Mouse (Mus musculus) activated CD4-positive, CD25-positive, alpha-beta regulatory T cell, adult 9 weeks (primary cell): ENCODE measurements around the gene Dynll2. TPM values are rescaled to one million over a fixed set of nuclear protein-coding genes. Genes with fewer than 3 reads are reported as not detected.

Source experiments
- polyA plus RNA-seq: library from polyadenylated mRNA; unstranded; fragments of 100-300 nt; shearing (Covaris generic); gene quantifications from one replicate; pipeline ENCODE4 v1.2.1, GENCODE M21; 2017

Dynll2 gene
- polyA plus RNA-seq, result 8.5 TPM

DNA sequence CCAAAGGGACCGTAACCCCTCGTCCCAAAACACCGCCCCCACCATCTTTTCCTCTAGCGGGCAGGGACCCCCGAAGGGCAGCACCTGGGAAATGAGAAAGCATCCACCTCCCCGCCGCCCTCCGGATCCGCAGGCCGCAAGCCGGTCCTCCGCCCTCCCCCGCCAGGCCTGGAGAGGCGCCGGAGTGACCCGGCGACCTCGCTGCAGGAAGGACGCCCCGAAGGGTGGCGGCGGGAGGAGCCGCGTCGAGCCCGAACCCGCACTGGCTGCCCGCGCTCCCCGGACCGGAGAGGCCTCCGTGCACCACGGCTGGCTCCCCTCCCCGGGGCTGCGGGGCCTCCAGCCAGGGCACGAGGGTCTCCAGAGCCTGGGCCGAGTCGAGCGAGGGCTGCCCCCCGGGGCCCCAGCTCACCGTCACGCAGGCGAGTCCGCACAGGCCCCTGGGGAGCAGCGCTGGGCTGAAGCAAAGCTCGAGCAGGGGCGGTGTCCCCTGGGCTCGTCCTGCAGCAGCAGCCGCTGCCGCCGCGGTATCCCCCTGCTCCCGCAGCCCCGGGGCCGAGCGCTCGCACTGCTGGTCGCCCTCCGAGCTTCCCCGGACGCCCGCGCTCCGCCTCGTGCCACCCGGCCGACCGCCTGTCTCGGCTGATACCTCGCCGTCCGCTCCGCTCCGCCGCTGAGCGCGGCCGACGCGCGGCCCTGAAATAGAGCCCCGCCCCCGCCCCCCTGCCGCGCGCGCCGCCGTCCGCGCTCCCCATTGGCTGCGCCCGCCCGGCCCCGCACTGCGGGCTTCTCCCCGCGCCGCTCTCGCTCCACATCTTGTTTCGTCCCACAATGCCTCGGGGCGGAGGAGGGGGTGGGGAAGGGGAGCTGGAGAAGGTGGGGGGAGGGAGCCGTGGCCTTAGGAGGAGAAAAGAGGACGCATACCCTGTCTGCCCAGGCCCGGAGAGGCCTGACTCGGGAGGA is at the start of gene Dynll2:
Gene Dynll2, minus strand, starts transcription at position 703 of the 963 bp plus-strand sequence.

Other genes with a start within 250 kb of the Dynll2 start
- gene Supt4a, start 250.0 kb downstream of the Dynll2 start, polyA plus RNA-seq, result 518 TPM
- 6.9 TPM for gene Tspoap1, start 227.0 kb downstream of the Dynll2 start, polyA plus RNA-seq
- gene Mpo, start 194.0 kb downstream of the Dynll2 start, polyA plus RNA-seq, result not detected
- not detected for gene Lpo, start 159.2 kb downstream of the Dynll2 start, polyA plus RNA-seq
- gene Mks1, start 134.3 kb downstream of the Dynll2 start, polyA plus RNA-seq, result 15.2 TPM
- not detected for gene Epx, start 112.0 kb downstream of the Dynll2 start, polyA plus RNA-seq
- not detected for gene Olfr462, start 95.3 kb downstream of the Dynll2 start, polyA plus RNA-seq
- gene Olfr463, start 90.1 kb downstream of the Dynll2 start, polyA plus RNA-seq, result not detected
- not detected for gene Olfr464, start 66.6 kb downstream of the Dynll2 start, polyA plus RNA-seq
- gene Srsf1, start 59.8 kb upstream of the Dynll2 start, polyA plus RNA-seq, result 83.7 TPM
- gene Vezf1, start 80.7 kb upstream of the Dynll2 start, polyA plus RNA-seq, result 32.9 TPM
- gene Cuedc1, start 110.5 kb upstream of the Dynll2 start, polyA plus RNA-seq, result 5.5 TPM
- 88.8 TPM for gene Mrps23, start 216.9 kb upstream of the Dynll2 start, polyA plus RNA-seq